Mouse (Mus musculus): ENCODE data around the gene Asna1. TPM values are rescaled to one million over a fixed set of nuclear protein-coding genes. Genes with fewer than 3 reads are reported as not detected.

Asna1 gene
- polyA plus RNA-seq, 1 experiment: 266 TPM

GRCm38 (mm10) chr8:85013230-85013840 lies 11.7 kb downstream of the Asna1 start:
- Histone ChIP-seq H3K27ac (ENCODE audit: insufficient read depth, low read depth, low read length) (no peak overlapping the region), H3K4me1 (ENCODE audit: control insufficient read depth, insufficient read depth, low read length) (no peaks in the 10 kb centered on the region), H3K4me3 (ENCODE audit: insufficient read depth, low read depth, low read length) (peak overlapping the region; percentile 33; the same call in 1 of the 2 replicates), H3K27me3 (replicated peaks; ENCODE audit: control insufficient read depth, insufficient read depth, low read length) (no peaks in the 10 kb centered on the region), H3K36me3 (ENCODE audit: control insufficient read depth, insufficient read depth, low read length) (no peaks in the 10 kb centered on the region)
- WGBS: 5% methylated on average over 25 of the region's 26 CpGs
- DNase-seq: peak; percentile 85
- no peak for TF ChIP-seq POLR2A (IDR thresholded peaks at IDR 0.05; ENCODE audit: low read depth, low read length)
- TF ChIP-seq CTCF (conservative IDR thresholded peaks at IDR 0.05; ENCODE audit: insufficient read depth, insufficient read length, low read depth, low read length): peak; percentile 78

GRCm38 (mm10) chr8:85011242-85011641 lies 13.8 kb downstream of the Asna1 start:
- no peak overlapping the region for H3K27ac ChIP-seq (ENCODE audit: insufficient read depth, low read depth, low read length)
- no peak for DNase-seq
- 13% methylated on average over 28 of the region's 28 CpGs for WGBS
- H3K36me3 ChIP-seq (ENCODE audit: control insufficient read depth, insufficient read depth, low read length): no peaks in the 10 kb centered on the region
- H3K4me1 ChIP-seq (ENCODE audit: control insufficient read depth, insufficient read depth, low read length): no peaks in the 10 kb centered on the region
- H3K27me3 ChIP-seq (replicated peaks; ENCODE audit: control insufficient read depth, insufficient read depth, low read length): no peaks in the 10 kb centered on the region
- TF ChIP-seq CTCF (conservative IDR thresholded peaks at IDR 0.05; ENCODE audit: insufficient read depth, insufficient read length, low read depth, low read length) (no peak), POLR2A (IDR thresholded peaks at IDR 0.05; ENCODE audit: low read depth, low read length) (no peak)
- no peak overlapping the region for H3K4me3 ChIP-seq (ENCODE audit: insufficient read depth, low read depth, low read length)

- Histone ChIP-seq H3K27ac (ENCODE audit: insufficient read depth, low read depth, low read length) (no peak overlapping the region), H3K4me1 (ENCODE audit: control insufficient read depth, insufficient read depth, low read length) (no peaks in the 10 kb centered on the region), H3K36me3 (ENCODE audit: control insufficient read depth, insufficient read depth, low read length) (no peaks in the 10 kb centered on the region; the same call in 1 of the 2 replicates), H3K27me3 (replicated peaks; ENCODE audit: control insufficient read depth, insufficient read depth, low read length) (no peaks in the 10 kb centered on the region), H3K4me3 (ENCODE audit: insufficient read depth, low read depth, low read length) (no peak overlapping the region)
- peak; percentile 43 for DNase-seq
- TF ChIP-seq CTCF (conservative IDR thresholded peaks at IDR 0.05; ENCODE audit: insufficient read depth, insufficient read length, low read depth, low read length): peak; percentile 47
- TF ChIP-seq POLR2A (IDR thresholded peaks at IDR 0.05; ENCODE audit: low read depth, low read length): no peak
- 21% methylated on average over 25 of the region's 25 CpGs for WGBS
Observed at GRCm38 (mm10) chr8:85007686-85008085, 17.4 kb downstream of the Asna1 start.

- DNase-seq: peak; percentile 88
- H3K4me1 ChIP-seq (ENCODE audit: control insufficient read depth, insufficient read depth, low read length): no peaks in the 10 kb centered on the region
- TF ChIP-seq POLR2A (IDR thresholded peaks at IDR 0.05; ENCODE audit: low read depth, low read length) (no peak), CTCF (conservative IDR thresholded peaks at IDR 0.05; ENCODE audit: insufficient read depth, insufficient read length, low read depth, low read length) (peak; percentile 97)
- 15% methylated on average over 19 of the region's 19 CpGs for WGBS
- H3K27ac ChIP-seq (ENCODE audit: insufficient read depth, low read depth, low read length): no peak overlapping the region
- H3K36me3 ChIP-seq (ENCODE audit: control insufficient read depth, insufficient read depth, low read length): peaks cover 1% of the 10 kb centered on the region
- H3K27me3 ChIP-seq (replicated peaks; ENCODE audit: control insufficient read depth, insufficient read depth, low read length): no peaks in the 10 kb centered on the region
- H3K4me3 ChIP-seq (ENCODE audit: insufficient read depth, low read depth, low read length): no peak overlapping the region
Observed at GRCm38 (mm10) chr8:84997649-84998295, 27.3 kb downstream of the Asna1 start.

DNA sequence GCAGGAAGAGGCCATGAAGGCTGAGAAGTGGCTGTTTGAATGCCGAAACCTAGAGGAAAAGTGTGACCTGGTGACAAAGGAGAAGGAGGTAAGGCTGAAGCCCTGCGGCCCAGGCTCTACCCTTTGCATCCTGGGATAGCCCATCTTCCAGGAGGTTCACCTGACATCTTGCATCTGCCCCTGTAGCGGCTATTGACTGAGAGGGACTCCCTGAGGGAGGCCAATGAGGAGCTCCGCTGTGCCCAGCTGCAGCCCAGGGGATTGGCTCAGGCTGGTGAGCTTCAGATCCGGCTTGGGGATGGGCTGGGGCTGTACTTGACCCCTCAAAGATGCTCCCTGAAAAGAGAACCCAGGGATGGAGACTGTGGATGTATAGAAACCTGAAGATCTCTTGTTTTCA lies 28.1 kb downstream of the Asna1 start:
- H3K27me3 ChIP-seq (replicated peaks; ENCODE audit: control insufficient read depth, insufficient read depth, low read length): no peaks in the 10 kb centered on the region
- no peak overlapping the region for H3K27ac ChIP-seq (ENCODE audit: insufficient read depth, low read depth, low read length)
- no peak overlapping the region for H3K4me3 ChIP-seq (ENCODE audit: insufficient read depth, low read depth, low read length)
- no peak for TF ChIP-seq POLR2A (IDR thresholded peaks at IDR 0.05; ENCODE audit: low read depth, low read length)
- no peak for TF ChIP-seq CTCF (conservative IDR thresholded peaks at IDR 0.05; ENCODE audit: insufficient read depth, insufficient read length, low read depth, low read length)
- 90% methylated on average over 5 of the region's 5 CpGs for WGBS
- peaks cover 1% of the 10 kb centered on the region; the same call in 1 of the 2 replicates for H3K36me3 ChIP-seq (ENCODE audit: control insufficient read depth, insufficient read depth, low read length)
- DNase-seq: no peak
- no peaks in the 10 kb centered on the region for H3K4me1 ChIP-seq (ENCODE audit: control insufficient read depth, insufficient read depth, low read length)

GRCm38 (mm10) chr8:84995680-84996079 lies 29.4 kb downstream of the Asna1 start:
- TF ChIP-seq POLR2A (IDR thresholded peaks at IDR 0.05; ENCODE audit: low read depth, low read length) (no peak), CTCF (conservative IDR thresholded peaks at IDR 0.05; ENCODE audit: insufficient read depth, insufficient read length, low read depth, low read length) (no peak)
- DNase-seq: no peak
- no peak overlapping the region for H3K4me3 ChIP-seq (ENCODE audit: insufficient read depth, low read depth, low read length)

DNA sequence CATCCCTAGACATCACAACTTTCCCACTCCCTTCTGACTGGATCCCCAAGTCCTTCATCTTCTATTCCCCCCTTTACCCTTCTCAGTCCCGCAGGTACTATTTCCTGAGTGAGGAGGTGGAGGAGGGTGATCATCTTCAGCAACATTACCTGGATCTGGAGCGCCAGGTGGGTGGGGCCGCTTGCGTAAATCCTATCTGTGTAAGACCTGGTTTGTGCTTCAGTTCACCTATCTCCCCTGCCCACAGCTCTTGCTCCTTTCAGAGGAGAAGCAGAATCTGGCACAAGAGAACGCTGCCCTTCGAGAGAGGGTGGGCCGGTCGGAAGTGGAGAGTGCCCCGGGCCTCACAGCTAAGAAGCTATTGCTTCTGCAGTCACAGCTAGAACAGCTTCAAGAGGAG lies 30.7 kb downstream of the Asna1 start:
- Histone ChIP-seq H3K36me3 (ENCODE audit: control insufficient read depth, insufficient read depth, low read length) (no peaks in the 10 kb centered on the region), H3K4me1 (ENCODE audit: control insufficient read depth, insufficient read depth, low read length) (no peaks in the 10 kb centered on the region; the same call in 1 of the 2 replicates), H3K27ac (ENCODE audit: insufficient read depth, low read depth, low read length) (no peak overlapping the region), H3K27me3 (replicated peaks; ENCODE audit: control insufficient read depth, insufficient read depth, low read length) (no peaks in the 10 kb centered on the region), H3K4me3 (ENCODE audit: insufficient read depth, low read depth, low read length) (no peak overlapping the region)
- no peak for TF ChIP-seq CTCF (conservative IDR thresholded peaks at IDR 0.05; ENCODE audit: insufficient read depth, insufficient read length, low read depth, low read length)
- TF ChIP-seq POLR2A (IDR thresholded peaks at IDR 0.05; ENCODE audit: low read depth, low read length): no peak
- no peak for DNase-seq
- WGBS: 97% methylated on average over 9 of the region's 9 CpGs

More at GRCm38 (mm10) chr8:84995680-84996079, 29.4 kb downstream of the Asna1 start:
- H3K4me1 ChIP-seq (ENCODE audit: control insufficient read depth, insufficient read depth, low read length): no peaks in the 10 kb centered on the region; the same call in 1 of the 2 replicates
- 64% methylated on average over 25 of the region's 25 CpGs for WGBS
- no peak overlapping the region for H3K27ac ChIP-seq (ENCODE audit: insufficient read depth, low read depth, low read length)
- no peaks in the 10 kb centered on the region for H3K27me3 ChIP-seq (replicated peaks; ENCODE audit: control insufficient read depth, insufficient read depth, low read length)
- no peaks in the 10 kb centered on the region for H3K36me3 ChIP-seq (ENCODE audit: control insufficient read depth, insufficient read depth, low read length)
